Mouse (Mus musculus): ENCODE data around the gene Ppil2.

Gene Ppil2

DNA sequence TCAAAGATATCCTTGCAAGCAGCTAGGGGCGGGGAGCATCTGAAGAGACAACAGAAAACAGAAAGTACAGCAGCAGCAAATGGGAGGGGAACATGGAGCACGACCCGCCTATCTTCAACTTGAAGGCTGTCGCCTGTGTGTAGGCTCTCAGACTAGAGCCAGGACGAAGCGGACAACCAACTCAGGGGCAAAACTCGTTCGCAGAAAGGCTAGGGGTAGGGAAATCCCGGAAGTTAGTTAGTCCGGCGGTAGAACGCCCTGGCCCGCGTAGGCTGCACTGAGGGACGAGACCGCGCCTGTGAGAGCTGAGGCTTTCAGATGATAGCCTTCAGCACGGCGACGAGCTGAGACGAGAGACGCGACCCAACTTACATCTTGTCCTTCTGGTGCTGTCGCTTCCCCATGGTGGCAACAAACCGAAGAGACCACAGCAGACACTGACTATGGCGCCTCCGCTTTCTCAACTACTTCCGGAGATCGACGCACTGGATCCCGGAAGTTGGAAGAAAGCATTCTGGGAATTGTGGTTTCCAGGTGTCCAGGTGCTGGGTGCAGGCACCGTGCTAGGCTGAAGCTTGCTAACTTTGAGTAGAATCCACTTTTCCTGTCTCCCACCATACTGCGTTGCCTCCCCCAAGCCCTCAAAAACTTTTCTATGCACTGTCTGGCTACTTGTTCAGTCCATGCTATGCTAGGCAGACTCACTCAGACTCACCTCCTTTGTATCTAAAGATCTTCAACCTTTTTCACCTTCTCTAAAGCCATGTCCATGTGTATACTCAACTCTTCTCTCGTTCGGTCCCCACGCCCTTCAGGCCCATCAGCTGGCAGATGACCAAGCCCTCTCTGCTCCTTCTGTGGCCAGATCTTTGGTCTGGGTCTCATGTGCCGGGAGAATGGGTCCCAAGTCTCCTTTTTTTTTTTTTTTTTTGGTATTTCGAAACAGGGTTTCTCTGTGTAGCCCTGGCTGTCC lies at the start of gene Ppil2:
Gene Ppil2 (minus strand): TSS at position 487 of the 973 bp plus-strand sequence.
- peak; percentile 64 for DNase-seq (ENCODE audit: low read depth, low spot score)

DNA sequence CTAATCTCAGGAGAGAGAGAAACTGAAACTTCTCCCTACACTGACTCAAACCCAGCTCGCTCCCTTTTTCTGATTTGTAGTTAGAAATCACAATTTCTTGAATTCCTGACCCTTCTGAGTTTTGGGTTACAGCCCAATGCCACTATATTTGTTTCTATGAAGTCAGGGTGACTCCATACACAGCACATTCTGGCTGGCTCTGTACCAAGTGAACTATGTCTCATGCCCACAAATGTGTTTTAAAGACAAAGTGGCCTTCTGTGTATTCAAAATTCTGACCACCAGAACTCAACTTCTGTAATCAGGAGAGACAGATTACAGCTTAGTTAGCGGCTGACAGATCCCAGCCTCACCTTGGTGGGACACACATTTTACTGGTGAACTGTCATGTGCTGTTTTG lies 43.3 kb upstream of the Ppil2 start:
- DNase-seq (ENCODE audit: low read depth, low spot score) = no peak

DNA sequence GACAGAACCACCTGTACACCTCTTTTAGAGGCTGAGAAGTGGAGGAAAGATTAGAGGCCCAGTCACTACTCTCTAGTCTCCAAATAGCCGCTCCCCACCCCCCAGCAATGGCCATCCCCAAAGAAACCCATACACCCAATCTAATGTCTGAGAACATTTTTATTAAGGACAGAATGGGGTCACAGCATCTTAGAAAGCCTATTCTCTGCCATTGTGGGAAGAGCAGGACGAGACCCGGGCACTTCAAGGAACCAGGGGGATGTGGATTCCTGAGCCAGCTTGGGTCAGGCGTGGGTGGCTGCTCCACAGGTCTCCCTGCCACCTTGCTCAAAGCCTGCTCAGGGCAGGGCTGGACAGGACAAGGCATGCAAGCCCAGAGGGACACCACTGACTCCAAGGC lies 40.8 kb upstream of the Ppil2 start:
- no peak for DNase-seq (ENCODE audit: low read depth, low spot score)

DNA sequence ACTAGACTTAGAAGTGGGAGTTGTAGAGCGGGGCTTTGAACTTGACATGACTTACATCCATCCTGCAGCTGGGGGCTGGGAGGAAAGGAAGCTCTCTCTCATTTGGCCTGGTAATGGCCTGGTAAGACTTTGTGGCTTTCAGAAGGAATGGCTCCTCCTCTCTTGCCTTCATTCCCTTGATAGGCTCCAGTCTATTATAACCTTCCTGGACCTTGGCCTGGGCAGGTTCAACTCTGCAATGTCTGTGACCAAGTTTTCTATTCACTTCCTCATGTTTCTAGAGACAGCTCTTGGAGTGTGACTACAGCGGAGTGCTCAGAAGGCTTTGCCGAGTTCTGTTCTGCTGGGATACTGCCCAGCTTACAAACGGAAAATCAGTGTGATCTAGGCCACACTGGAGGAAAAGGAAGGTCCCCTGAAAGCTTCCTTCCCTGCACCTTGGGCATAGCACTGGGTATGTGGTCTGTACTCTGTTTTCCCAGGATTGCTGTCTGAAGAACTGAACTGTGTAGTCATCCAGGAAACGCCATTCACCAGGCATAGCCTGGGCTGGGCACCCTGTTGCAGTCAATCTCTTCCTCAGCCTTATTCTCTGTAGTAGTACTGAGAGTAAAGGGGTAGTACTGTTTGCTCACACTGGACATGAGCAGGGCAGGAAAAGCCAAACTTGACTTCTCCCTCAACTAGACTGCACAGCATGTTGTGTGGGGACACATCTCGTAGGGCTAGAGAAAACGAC lies 39.6 kb upstream of the Ppil2 start:
- DNase-seq (ENCODE audit: low read depth, low spot score) = no peak

DNA sequence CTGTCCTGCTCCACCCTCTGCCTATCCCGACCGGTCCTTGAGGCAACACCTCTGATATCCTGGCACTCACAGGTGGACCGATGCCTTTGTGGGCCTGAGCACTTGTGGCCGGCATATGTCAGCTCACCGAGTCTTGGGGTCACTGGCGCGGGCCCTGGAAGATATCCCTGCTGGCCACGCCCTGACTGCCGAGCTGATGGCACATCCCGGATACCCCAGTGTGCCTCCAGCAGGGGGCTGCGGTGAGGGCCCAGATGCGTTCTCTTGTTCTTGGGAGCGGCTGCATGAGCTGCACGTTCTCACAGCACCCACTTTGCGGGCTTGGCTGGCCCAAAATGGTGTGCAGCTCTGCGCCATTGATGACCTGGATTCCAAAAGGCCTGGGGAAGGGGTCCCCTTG lies 37.0 kb upstream of the Ppil2 start:
- no peak for DNase-seq (ENCODE audit: low read depth, low spot score)

DNA sequence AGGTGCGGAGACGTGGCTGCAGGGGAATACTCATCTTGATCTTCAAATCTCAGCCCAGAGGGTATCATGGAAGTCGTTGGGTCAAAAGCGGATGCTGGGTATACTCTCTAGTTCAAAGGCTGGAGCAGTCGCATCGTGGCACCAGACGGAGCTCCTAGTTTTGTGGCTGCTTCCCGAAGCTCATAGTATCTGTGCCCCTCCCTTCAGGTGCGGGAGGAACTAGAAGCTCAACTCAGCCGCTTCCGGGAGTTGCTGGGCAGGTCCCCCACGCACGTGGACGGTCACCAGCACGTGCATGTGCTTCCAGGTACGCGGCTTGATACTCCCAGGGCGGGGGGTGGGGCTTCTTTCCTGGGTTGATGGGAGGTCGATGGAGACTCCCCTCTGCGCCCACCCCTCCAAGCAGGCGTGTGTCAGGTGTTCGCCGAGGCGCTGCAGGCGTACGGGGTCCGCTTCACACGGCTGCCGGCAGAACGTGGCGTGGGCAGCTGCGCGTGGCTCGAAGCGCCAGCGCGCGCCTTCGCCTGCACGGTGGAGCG lies 36.4 kb upstream of the Ppil2 start:
- no peak for DNase-seq (ENCODE audit: low read depth, low spot score)

DNA sequence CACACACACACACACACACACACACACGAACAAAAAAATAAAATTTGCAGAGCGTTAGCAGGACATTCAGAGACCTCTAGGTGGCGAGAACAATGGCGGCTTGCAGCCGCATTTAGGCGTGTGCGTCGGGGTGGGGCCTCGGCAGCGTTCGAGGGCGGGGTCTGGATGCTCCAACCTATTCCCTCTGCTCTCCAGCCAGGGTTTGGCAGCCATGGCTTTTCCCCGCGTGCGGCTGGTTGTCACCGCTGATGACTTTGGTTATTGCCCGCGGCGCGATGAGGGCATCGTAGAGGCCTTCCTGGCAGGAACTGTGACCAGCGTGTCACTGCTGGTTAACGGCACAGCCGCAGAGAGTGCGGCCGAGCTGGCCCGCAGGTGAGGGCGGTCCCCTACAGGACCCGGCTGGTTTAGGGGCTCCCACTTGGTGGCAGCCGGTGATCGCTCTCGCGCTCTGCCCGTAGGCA lies 35.7 kb upstream of the Ppil2 start, which contains the start of gene Ccdc116:
Gene Ccdc116 (minus strand): TSS at position 458 of the 464 bp plus-strand sequence.
- DNase-seq (ENCODE audit: low read depth, low spot score) = peak; percentile 72

DNA sequence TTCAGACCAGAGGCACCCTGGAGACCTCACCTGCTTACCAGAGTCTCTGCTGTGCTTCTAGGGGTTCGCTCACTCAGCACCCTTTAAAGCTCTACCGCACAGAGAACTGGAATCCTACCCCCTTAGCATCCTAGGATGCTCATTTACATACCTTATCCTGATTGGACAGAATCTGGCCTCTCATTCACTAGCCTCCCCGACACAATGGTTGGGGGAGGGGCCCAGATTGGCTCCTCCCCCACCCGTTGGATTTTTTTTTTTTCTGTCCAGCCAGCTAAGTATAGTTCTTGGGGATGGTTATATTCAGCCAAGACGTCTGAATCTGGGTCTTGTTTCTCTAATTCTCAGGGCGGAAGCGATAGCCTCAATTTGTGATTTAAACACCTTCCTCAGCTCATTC lies 33.3 kb upstream of the Ppil2 start, which contains the start of gene Ydjc:
Gene Ydjc (plus strand): TSS at position 283 of the 400 bp plus-strand sequence.
- DNase-seq (ENCODE audit: low read depth, low spot score) = no peak

DNA sequence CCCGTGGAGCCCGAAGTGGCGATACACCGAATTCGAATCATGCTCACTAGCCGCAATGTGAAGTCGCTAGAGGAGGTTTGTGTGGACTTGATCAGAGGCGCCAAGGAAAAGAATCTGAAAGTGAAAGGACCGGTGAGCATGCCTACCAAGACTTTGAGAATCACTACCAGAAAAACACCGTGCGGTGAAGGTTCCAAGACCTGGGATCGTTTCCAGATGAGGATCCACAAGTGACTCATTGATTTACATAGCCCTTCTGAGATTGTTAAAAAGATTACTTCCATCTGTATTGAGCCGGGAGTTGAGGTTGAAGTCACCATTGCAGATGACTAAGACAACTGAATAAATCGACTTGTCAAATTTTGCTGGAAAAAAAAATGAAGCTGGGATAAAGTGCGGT lies 26.3 kb upstream of the Ppil2 start:
- no peak for DNase-seq (ENCODE audit: low read depth, low spot score)

DNA sequence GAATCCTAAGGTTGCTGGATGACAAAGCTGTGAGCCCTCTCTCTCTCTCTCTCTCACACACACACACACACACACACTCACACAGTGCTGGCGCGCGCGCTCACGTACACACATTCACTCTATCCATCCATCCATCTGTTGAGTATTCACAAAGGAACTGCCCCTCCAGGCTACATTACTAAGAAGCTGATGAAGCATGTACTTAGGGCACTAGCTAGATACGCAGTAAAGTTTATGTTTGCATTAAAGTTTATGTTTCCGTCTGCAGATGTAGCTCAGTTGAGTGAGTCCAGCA lies 21.8 kb upstream of the Ppil2 start:
- no peak for DNase-seq (ENCODE audit: low read depth, low spot score)

DNA sequence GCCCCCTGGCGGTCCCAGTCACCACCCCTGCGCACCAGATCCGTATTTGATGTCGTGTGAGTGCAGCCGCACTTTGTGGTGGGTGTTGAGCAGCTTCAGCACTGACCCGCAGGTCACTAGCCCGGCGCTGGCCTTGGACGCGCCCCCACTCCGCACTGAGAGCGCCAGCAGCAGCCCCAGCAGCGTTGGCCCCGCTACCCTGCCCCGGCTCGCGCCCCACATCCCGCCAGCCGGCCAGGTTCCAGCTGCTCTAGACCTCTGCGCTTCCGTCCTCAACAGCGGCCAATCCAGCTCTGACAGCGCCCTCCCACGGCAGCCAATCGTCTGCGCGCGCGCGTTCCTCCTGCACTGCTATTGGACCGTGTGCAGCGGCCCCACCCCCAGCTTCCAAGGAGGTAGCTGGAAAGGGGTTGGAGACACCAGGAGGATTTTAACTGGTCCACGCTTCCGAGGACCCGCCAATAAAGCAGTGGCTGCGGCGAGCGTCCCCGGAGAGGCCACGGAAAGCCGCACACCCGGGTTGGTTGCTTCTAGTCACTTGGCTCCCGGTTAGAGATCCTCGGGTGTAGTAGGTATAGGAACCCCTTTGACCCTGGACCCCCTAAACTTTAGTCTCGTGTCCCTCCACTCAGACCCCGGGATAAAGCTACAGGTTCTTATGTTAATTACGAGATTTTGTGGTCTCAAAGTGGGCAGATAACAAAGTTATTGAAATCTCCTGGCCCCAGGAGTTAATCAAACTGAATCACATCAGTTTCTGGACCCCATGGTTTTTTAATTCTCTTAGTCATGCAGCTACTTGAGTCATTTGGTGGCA lies 21.2 kb upstream of the Ppil2 start, which contains the start of gene Sdf2l1:
Gene Sdf2l1 (minus strand): TSS at position 295 of the 817 bp plus-strand sequence.
- peak; percentile 91 for DNase-seq (ENCODE audit: low read depth, low spot score)

DNA sequence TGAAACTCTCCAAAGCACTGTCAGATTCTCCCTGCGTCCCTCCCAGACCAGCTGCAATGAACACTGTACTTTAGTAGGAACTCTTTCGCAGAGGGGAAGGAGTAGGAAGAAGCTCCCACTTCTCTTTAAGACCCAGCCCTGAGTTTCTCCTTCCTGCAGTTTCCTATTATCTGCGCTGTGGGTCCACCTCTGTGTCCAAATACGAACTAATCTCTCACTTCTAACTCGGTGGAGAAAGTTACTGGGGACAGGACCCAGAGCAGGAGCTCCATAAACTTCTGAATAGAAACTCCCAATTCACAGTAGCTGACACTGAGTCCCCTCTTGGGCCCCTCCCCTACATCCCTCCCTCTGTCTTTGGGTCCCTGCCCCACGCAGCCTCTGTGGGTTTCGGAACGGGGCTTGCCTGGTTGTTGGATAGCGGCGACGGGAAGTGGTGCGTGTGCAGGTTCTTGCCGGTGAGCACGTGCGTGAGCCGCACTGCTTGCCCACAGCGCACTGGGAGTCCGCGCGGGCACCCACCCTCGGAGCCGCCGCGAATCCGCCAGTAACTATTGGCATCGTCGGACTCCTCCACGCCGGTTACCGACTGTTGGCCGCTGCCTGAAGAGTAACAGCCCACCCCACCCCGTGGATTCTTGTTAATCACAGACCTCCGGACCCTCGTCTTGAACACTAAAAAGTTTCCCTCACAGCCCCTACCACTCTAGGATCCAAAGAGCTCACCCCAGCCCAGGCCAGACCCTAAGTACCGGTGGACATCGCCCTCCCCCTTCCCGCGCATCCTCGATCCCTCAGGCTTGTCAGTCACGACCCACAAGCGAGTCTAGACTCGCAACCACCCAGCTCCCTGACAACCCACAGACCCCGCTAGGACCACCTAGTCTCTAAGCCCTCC lies 20.4 kb upstream of the Ppil2 start:
- DNase-seq (ENCODE audit: low read depth, low spot score) = no peak

DNA sequence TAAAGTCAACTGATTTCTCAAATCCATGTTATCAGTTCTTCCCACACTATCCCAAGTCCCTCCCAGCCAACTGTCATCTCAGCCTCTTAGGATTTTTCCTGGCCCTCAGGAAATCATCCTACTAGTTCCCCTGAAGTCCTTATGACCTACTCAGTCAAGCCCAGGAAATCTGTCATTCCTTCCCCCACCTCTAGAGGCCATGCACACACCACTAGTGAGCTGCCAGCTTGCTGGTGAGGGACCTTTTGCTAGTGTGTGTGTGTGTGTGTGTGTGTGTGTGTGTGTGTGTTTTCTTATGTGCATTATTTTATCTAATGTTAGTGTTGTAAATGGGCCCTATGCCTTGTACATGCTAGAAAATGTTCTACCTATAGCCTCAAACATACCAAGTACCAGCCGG lies 16.2 kb upstream of the Ppil2 start:
- no peak for DNase-seq (ENCODE audit: low read depth, low spot score)

DNA sequence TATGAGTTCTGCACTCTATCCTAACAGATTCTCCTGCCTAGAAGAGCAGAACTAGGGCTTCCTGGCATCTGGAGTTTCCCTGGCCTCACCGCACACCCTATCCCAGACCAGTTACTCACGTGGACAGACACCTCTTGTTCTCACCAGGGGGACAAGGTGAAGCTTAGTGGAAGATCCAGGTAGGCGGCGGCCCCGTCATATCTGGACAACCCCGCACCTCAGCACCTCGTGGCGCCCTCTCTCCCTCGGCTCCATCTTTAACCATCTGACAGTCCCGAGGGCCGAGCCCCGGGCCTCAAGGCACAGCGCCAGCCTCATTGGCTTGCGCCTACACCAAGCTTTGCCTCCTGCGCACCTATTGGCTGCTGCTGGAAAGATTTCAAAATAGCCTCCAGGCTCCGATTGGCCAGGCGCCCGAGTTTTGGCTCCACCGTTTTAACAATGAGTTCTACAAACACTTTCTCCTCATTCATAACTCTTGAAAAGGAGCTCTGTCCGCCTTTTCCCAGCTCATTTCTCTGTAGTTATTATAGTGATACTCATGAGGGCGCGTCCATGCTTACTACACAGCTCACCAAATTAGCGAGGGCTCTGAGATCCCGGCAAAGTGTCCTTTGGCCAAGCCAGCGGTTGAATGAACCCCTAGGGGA lies 13.9 kb upstream of the Ppil2 start, which contains the start of gene 2610318N02Rik:
Gene 2610318N02Rik (minus strand): TSS at position 297 of the 650 bp plus-strand sequence.
- no peak for DNase-seq (ENCODE audit: low read depth, low spot score)

DNA sequence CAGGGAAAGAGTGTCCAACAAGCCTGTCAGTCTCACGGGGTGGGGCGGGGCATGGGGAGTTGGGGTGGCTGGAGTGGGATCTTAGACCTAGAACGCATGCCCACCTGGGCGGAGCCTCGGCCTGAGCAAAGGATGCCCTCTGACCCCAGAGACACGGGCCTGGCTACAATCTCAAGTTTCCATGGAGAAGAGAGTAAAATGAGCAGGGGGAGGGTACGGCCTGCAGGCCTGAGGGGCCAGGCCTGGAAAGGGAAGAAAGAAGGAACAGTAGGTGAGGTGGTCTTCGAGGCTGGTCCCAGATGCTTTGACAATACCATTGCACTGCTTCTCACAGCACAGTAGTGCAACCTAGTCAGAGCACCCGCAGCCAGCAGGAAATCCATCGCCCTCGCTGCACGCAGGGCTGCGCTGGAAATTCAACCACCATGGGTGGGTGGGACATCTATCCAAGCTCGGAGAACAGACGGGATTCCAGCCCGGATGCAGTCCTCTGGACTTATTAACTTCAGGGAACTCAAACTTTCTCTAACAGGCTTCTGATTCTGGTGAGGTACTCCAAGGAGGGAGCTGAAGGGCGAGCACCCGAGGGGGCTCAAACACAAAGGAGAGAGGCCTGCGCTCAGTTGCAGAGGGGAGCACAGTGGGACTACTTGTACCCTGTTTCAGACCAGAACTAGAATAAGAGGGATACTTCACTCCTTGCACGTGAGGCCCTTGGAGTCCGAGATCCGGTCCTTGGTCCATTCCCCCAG lies 13.2 kb upstream of the Ppil2 start:
- DNase-seq (ENCODE audit: low read depth, low spot score) = no peak

DNA sequence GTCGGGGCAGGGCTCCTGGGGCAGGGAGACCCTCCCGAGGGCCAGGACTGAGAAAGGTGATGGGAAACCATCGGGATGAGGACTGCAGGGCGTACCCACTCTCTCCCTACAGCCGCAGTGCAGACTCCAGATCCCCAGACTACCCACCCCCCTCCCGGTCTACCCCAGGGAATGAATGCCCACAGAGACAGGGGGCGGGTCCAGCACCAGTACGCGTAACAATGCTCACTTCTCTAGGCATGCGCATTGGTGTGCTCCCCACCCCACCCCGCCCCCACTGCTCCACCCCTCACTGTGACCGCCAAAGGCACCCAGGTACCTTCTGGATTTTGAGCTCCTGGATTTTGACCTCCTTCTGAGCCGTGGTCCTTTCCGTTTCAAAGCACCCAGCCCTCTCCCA lies 10.5 kb upstream of the Ppil2 start:
- no peak for DNase-seq (ENCODE audit: low read depth, low spot score)

DNA sequence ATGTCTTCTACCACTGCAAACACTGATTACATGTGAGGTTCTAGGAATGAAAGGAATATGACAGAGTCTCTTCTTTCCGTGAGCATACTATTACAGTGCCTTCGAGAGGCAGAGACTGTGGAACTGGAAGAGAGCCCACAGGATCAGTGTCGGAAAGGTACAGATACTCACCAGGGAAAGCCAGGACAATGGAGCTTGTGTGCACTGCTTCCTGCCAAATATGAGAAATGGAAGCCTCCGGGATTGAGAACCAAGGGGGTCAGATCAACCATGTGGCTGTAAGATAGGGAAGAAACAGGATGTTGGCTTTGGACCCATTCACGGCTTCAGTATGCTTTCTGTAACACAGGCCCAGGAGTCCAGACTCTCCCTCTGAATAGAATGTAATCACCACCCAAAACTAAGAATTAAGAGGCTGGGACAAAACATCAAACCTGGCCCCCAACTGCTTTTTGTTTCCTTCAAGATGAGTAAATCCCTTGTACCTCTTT lies 6.3 kb upstream of the Ppil2 start:
- DNase-seq (ENCODE audit: low read depth, low spot score) = no peak

DNA sequence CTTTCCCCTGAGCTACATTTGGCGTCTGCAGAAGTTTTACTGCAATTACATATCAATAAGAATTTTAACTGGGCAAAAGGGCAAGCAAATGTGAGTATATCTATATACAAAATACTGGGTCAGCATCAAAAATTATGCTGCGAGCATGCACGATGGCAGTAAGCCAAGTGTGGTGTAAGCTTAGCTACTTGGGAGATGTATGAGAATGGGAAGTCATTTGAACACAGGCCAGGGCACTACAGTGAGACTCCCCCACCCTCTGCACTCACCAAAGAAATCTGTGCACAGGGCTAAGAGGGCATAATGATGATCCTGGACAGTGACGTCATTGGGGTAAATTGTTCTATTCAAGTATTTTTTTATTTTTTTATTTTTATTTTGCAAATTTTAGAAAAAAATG lies 6.5 kb downstream of the Ppil2 start:
- no peak for DNase-seq (ENCODE audit: low read depth, low spot score)
